Mouse (Mus musculus): ENCODE measurements at regions not wholly inside any gene's neighbourhood (a gene's known extent, or its start where the extent isn't known, plus 50 kb on each side); places are given as distances from the start of the nearest gene placed in this dataset.
A peak's percentile ranks its signal among the peaks of the same experiment; 100 is the strongest.

DNA sequence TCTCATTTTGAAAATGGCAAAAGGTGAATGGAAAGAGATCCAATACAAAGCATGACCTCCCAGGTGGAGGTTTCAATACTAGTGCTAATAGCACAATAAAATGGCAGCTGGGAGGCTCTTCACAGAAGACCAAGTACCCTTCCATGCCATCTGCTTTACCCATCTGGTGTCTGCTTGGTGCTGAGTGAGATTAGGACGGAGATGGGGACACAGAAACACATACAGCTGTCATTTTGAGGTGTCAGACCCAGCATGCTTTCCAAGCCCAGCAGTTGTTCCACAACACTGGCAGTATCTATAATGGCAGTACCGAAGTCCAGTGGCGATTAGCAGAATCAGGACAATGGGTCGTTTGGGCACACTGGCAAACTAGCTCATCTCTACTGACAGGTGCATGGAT is 118.9 kb upstream of the 1700064H15Rik start:
- no peak for DNase-seq (ENCODE audit: low read depth)

DNA sequence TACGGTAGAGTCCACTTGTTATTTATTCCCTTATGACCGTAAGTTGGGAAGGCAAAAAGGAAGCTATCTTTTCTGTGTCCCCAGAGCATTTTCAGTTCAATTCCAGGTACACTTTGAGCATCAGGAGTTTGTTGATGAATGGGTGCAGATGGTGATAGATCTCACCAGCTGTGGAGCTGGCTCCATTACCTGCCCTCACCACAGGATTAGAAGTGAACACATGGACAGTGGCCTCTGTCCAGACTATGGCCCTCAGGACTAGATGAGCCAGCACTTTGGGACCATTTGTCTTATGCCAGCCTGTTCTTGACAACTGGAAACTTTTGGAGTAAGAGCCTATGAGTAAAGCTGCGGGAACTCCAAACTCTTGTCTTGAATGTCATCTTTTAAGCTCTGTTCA is 123.5 kb upstream of the 1700064H15Rik start:
- DNase-seq (ENCODE audit: low read depth), result no peak

DNA sequence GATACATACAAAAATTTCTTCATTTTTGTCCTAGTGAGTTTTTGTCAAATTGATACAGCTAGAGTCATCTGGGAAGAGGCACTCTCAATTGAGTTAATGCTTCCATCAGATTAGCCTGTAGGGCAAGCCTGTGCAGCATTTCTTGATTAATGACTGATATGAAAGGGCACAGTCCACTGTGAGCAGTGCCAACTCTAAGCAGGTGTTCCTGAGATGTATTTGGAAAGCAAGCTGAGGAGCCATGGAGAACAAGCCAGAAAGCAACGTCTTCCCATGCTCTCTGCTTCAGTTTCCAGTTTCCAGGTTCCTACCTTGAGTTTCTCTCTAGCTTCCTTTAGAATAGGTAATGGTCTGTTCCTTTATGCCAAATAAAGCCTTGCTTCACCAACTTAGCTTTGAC is 125.5 kb upstream of the 1700064H15Rik start:
- DNase-seq (ENCODE audit: low read depth), result no peak

DNA sequence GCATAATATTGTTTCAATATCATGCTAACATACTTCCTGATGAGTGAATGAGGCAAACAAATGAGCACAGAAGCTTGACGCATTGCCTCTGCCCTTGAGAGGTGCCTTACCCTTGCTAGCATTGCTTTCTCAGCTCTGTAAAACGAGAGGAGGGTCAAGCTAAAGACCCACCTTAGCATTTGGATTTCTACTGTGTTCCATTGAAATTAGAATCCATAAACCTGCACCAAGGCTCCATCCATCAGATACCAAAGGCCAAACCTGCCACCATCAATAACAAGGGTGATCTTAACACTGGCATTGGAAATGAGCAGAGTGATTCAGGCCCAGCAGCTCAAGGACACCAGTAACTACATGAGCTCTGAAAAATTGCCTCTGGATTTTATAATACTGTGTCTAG is 126.2 kb upstream of the 1700064H15Rik start:
- DNase-seq (ENCODE audit: low read depth), result no peak

DNA sequence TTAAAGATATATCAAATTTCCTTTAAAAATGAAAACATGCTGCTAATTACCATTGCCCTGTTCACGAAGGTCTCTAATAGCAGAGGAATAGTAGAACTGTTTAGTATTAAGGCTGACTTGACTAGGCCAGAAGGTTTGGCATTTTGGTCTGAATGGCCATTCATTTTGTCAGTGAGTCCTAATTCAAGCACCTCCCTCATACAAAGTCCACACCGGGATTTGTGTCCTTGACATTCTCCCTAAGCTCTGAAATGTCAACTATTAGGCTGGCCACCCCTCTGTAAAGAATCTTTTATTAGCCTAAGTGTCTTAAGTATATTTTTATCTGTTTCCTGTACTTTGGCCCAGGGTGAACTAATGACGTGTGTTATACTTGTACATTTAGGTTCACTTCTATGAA is 126.7 kb upstream of the 1700064H15Rik start:
- DNase-seq (ENCODE audit: low read depth), result no peak

DNA sequence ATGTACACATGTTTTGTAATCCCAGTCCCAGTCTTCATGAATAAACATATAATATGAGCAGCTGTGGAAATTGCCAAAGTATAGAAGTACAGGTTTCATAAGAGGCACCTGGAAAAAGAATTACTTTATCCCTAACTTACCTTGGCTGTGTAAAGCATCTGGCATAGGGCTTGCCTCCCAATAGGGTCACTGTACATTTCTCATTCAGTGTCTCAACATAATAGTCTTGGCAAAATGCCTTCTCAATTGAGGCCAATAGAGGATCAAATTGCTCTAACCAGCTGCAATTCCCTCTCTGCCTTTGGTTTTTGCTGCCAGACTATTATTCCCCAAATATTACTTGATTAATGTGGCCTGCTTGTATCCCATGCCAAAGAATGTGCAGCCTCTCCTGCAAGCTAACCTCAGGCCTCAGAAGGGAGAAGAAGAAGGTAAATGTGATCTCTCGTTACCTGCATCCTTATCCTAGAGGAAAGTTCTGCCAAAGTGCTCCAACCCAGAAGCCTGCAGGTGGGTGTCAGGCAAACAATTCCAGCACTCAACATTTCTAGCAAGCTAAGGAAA is 158.2 kb upstream of the Cp start:
- no peak for DNase-seq (ENCODE audit: low read depth)

DNA sequence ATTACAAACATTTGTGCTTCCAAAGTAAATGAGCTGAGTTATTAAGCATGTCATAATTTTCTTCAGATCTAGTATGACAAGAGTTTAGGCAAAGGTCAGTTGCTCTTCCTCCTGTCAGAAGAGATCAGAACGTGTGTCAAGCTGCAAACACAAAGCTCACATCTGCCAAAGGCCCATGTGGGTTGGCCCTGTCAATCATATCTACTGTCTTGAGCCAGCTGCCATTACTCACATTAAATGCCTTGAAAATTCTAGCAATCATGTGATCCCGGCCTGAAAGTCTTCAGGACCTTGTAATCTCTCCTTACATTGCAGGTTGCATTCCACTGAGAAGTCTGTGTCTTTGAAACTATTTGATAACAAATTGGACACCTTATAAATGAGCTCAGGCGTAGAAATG is 146.8 kb upstream of the Cp start:
- no peak for DNase-seq (ENCODE audit: low read depth)

DNA sequence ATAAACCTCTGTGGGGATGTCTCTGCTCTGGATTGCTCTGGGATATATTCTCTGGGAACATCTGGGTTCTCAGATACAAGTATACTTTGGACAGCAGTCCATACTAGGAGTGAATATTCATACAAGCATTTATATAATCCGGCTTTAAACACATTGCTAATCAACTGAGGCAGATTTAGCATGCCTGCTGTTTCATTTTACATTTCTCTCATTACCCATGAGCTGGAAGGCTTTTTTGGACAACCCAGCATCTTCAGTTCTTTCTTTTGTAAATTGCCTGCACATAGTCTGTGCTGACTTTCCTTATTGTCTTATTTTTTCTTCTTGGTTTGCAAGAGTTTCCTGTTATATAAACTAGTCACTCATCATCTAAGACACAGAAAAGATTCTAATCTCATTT is 131.9 kb upstream of the Cp start:
- no peak for DNase-seq (ENCODE audit: low read depth)

DNA sequence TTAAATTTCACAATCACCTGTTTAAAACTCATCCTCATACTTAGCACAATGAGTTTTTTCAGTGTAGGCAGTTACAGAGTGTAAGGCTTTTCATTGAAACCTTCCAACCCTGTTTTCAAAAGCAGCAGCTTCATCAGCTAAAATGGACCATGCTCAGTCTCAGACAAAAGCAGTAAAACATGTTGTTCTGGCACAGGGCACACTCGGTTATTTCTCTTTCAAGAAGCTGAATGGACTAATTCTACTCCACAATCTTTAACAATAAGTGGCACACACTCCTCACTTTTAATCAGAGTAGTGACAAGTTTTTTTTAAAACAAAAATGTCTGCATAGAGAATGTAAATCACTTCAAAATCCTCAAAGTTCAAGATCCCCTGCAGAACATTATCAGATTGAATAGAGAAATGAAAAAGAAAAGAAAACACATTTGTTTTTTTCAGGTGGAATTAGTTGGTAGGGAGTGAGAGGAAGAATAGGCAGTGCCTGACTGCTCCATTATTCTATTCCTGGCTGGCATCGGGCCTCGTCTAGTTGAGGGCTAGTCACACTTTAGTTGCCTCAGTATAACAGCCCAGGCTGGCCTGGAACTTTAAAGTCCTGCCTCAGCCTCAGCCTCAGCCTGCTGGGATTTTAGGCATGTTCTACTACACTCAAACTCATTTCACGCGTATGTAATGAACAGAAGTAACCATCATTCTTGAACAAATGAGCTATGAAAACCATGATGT is 128.2 kb upstream of the Cp start:
- DNase-seq (ENCODE audit: low read depth), result no peak

DNA sequence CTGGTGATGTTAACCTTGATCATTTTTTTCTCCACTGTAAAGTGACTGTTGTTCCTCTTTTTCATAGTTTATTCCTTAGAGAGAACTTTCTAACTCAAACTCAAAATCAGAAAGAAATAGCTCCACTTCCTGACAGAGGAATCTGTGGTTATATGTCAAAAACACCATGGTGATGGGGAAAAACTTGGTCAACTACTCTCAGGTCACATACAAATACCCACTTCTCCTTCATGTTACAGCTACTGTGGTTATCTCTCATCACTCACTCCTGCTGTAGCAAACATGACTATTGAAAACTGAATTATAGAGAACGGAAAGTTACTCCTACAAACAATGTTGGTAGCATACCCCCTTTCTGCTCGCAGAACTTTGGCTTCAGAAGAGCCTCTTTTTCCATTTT is 127.1 kb upstream of the Cp start:
- DNase-seq (ENCODE audit: low read depth), result no peak

DNA sequence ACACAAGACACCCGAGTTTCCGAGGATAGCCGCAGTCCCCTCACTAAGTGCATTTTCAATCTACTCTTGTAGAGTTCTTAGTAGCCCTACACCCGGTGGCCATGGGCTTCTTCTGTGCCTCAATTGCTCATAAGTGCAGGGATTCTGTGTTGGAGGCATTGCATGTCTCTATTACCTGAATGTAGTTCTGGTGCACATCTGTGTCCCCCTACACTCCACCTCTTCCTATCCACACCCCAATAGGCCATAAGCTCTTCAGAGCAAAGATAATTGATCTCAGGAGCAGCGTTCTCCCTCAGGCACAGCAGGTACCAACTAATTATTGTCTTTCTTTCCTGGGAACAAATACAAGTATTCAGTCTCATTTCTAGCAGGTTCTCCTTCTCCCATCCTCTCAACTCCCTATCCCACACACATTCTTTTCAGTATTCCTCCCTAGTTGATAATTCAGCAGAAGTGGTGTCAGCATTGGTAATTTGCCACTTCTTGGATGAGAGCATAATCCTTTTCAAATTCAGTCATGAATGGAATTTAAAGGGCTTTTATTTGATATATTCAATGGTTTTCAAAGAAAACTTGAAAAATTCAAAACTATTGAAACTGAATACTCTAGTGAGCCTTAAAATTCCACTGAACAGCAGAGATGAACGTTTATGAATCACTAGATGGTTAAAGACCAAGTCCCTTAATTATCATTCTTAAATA is 108.7 kb upstream of the Cp start:
- DNase-seq (ENCODE audit: low read depth), result no peak

DNA sequence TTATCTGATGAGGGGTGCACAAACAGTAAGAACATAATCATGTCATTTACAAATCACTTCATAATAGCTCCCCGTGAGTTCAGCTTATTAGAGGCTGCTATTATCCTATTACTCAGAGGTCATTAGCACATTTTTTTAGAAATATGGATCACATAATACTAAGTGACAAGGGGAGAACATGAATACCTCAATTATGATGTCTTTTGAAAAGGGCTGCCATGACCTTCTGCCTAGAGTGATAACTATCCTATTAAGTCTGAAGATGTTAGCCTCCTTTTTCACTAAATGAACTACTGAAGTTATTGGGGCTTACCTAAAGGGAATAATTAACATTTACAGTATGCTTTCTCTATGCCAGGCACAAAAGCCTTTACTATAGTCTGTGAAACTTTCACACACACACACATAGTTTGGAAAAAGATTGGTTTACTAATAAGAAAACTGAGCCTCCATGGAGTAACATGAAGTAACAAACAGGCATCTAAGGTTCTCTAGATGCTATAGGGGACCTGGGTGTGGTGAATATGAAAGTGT is 108.1 kb upstream of the Cp start:
- no peak for DNase-seq (ENCODE audit: low read depth)

DNA sequence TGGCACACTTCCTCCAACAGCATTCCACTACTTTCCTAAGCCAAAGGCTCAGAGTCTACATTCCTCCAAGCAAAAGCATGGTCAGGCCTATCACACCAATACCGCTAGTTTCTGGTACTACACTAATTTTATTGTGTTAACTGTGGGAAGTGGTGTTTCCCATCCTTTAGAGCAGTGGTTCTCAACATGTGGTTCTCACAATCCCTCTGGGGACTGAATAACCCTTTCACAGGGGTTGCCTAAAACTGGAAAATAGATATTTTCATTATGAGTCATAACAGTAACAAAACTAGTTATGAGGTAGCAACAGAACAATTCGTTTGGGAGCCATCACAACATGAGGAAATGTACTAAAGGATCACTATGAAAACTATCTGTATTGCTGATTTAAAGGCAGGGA is 74.2 kb upstream of the Cp start:
- DNase-seq (ENCODE audit: low read depth), result no peak

DNA sequence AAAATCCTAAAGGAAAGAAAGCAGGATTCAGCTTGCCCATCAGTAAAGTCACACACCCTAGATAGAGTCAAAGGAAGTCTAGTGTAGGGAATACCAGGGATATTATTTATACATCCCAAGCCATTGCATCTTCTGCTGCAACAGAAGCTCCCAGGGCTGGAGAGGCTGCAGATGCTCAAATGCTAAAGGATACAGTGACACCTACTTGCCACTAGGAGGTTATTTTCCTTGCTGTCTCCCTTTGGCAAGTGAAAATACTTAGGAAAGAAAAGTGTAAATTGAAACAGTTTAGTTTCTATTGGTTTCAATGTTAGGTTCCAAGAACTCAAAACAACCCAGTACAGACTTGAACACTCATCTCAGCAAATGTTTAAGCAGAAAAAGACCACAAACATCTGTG is 68.4 kb upstream of the Cp start:
- no peak for DNase-seq (ENCODE audit: low read depth)

DNA sequence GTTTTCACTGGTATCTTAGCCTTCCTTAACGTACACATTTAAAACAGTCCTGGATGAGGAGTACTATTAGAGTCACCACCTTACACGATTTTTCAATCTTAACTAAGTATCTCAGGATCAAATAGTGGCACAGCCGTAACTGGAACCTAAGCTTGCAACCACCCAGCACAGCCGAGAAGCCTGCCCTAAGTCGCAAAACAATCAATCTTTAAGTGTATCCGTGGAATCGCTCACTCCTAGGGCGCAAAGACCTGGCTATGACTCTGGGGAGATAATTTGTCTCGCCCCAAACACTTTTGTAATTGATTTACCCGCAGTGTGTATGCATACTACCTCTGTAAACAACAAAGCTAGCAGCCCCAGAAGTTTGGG is 62.6 kb upstream of the Cp start:
- no peak for DNase-seq (ENCODE audit: low read depth)

DNA sequence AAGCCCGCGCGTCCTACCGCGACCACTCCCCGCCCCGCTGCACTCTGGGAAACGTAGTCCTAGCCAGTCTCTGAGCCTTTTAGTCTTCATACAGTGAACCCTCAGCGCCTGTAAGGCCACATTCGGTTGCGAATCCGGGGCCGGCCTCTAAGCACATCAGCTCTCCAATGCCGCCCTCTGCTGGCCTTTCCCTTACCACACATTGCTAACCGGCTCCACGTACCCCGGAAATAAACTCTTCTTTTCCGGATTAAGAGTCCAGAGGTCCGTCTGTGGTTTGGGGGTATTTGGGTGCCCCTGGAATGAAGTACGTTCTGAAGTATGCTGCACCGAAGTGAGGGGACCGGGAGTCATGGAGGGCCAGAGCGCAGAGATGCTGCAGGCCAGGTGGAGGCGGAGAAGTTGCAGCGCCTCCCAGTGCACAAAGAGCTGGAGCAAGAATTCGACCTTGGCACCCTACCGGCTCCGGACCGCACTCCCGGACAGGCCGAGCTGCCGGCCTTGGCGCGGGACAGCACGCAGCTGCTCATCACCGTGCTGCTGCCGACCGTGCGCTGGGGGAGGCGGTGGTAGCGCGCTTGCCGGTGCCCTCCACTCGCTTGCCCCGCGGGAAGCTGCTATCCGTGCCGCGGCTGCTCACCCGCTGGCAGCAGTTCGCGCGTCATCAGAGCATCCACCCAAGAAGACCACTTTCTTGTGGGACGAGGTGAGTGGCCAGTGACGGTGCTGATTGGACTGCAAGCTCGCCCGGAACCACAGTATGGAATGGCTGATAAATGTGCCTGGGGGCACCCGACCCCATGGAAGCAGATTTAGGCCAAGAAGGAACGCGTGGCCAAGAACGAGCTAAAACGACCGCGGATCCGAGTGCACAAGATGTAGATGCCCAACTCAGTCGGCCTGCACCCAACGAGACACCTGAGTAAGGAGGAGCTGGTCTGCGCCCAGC is 62.0 kb upstream of the Cp start:
- DNase-seq (ENCODE audit: low read depth), result peak; percentile 56

DNA sequence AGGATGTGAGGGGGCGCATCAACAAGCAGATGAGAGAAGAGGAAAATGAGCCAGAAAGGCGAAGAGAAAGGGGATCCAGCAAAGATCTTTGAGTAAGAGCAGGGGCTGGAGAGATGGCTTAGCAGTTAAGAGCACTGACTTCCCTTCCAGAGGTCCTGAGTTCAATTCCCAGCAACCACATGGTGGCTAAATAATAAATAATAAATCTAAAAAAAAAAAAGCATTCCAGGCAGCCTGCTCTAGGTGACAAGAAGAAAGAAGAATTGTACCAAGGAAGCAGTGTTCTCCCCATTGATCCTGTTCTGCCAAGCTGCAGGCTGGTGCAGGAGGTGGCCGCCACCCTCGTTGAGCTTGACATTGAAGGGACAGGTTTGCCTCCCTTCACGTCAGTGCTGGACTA is 61.1 kb upstream of the Cp start:
- no peak for DNase-seq (ENCODE audit: low read depth)

DNA sequence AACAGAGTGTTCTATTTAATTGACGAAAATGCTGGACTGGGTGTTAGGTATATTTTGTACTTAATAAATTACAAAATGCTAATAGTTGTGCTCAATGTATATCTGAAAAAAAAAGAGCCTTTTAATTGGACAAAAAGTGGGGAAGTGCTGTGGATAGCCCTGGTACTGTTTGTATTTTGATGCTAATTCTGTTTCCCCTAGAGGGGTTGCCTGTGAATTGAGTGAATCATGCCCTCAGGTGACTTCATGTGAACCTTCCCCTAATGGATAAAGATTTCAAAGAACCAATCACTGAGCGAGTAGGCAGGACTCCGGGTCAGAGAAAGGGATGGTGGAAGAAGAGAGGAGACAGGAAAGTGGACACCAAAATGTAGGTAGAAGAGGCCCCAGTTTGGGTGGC is 59.7 kb upstream of the Cp start:
- no peak for DNase-seq (ENCODE audit: low read depth)

DNA sequence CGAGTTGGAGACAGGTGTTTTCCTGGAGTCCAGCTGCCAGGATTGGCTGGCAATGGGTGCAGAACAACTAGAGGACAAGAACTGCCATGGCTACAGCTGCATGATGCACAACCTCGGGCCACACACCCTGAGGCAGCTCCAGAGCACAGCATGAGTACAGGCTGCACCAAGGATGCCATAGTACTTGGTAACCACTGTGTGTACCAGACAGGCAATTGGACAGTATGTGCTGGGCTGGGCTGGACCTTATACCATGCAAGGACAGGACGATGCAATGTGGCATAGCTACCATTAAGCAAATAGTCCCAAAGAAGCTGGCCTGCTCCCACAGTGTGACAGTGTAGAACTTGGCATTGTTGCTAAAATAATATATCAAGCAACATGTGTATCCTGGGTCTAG is 54.6 kb upstream of the Cp start:
- no peak for DNase-seq (ENCODE audit: low read depth)

DNA sequence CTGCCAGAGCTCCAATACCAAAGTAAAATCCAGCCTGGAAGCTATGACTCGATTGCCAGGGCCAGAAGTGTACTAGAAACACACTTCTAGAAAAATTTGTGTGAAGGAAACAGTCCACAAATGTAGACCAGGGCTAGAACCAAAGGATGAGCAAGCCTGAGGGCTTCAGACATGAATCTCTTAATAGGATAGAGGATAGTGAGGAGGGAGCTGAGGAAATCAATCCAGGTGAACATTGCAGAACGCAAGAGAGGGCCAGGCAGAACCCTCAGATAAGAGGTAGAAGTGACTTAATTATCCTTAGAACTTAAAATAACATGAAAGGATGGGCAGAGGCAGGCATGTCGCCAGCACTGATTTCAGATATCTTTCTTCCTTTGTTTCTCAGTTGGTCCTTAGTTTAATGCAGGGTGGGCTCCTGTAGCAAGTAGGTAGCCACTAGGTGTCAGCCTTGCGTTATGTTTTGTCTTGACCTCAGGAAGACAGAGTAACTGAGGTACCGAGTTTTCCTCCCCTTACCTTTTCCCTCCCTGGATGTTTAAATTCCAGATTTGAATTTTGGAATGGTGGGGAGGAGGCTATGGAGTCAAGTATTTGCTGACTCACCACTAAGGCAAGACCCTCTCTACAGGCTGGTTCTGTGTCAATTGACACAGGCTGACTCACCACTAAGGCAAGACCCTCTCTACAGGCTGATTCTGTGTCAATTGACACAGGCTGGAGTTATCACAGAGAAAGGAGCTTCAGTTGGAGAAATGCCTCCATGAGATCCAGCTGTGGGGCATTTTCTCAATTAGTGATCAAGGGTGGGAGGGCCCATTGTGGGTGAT is 52.2 kb upstream of the Cp start:
- no peak for DNase-seq (ENCODE audit: low read depth)

Measured in gonadal fat pad, adult 2 months (tissue).